Comparison of ENCODE assay signal across 8 mouse cellular contexts in the genomic region with DNA sequence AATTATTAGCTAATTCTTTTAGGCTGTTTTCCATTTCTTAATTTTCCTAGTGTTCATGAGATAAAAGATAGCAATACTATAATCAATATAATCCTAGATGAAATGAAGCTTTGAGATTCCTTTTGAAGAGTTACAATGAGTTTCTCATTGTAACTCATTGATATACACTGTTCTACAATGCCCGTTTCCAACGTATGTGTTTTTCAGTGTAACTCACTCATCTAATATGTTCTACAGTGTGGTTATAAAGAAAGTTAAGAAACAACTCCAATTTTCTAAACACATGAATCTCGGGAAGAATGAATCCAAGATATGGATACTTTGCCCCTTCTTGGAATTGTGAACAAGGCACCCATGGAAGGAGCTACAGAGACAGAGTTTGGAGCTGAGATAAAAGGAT. TPM values are rescaled to one million over a fixed set of nuclear protein-coding genes. Genes with fewer than 3 reads are reported as not detected.
DNase-seq lines count a peak whose midpoint lies in the region; ATAC-seq and TF ChIP-seq lines count a peak whose summit lies in the region.

No protein-coding gene starts in this region.

- H3K27ac ChIP-seq in ES-E14 (ENCODE audit: insufficient read depth, low read depth, low read length, poor library complexity, severe bottlenecking) = no peak overlapping the region
- no peak overlapping the region for H3K27ac ChIP-seq in layer of hippocampus, adult 2 months
- no peak overlapping the region for H3K27ac ChIP-seq in liver, postnatal 0 days (ENCODE audit: low read depth)
- no peak overlapping the region for H3K27ac ChIP-seq in neural tube, embryonic 14.5 days (ENCODE audit: low read depth, low read length)

- H3K4me3 ChIP-seq in ES-E14 (ENCODE audit: insufficient read depth in 1 of 2, low read depth in 1 of 2, low read length in 2 of 2, poor library complexity in 1 of 2, severe bottlenecking in 1 of 2) = no peak overlapping the region
- no peak overlapping the region for H3K4me3 ChIP-seq in layer of hippocampus, adult 2 months
- H3K4me3 ChIP-seq in liver, postnatal 0 days (ENCODE audit: low read depth, low read length) = no peak overlapping the region
- no peak overlapping the region for H3K4me3 ChIP-seq in neural tube, embryonic 14.5 days (ENCODE audit: low read depth, low read length)

- H3K4me1 ChIP-seq in ES-E14 (ENCODE audit: control insufficient read depth in 2 of 2, insufficient read depth in 2 of 2, low read length in 2 of 2, poor library complexity in 1 of 2) = no peaks in the 10 kb centered on the region
- no peaks in the 10 kb centered on the region for H3K4me1 ChIP-seq in liver, postnatal 0 days (ENCODE audit: insufficient read depth)
- no peaks in the 10 kb centered on the region for H3K4me1 ChIP-seq in neural tube, embryonic 14.5 days (ENCODE audit: control insufficient read depth, insufficient read depth, low read length)

- peak; percentile 100 for DNase-seq in ES-E14 (ENCODE audit: low read depth, low spot score)
- peak; percentile 100 for DNase-seq in cerebellum, postnatal 10 days
- DNase-seq in frontal cortex, postnatal 10 days (ENCODE audit: low spot score in 2 of 2) = peak; percentile 98 to 99
- DNase-seq in layer of hippocampus, adult 2 months (ENCODE audit: low spot score in 2 of 2) = peak; percentile 100
- peak; percentile 99 for DNase-seq in liver, postnatal 0 days
- peak; percentile 100 for DNase-seq in testis, postnatal 14 days (ENCODE audit: low spot score)

- no peak overlapping the region for H3K9ac ChIP-seq in ES-E14 (ENCODE audit: insufficient read depth, low read depth, low read length, poor library complexity, severe bottlenecking)
- no peak overlapping the region for H3K9ac ChIP-seq in liver, postnatal 0 days (replicated peaks)
- H3K9ac ChIP-seq in neural tube, embryonic 14.5 days (replicated peaks; ENCODE audit: low read depth, low read length) = no peak overlapping the region

- no peak overlapping the region for H3K4me2 ChIP-seq in liver, postnatal 0 days (ENCODE audit: low read depth, low read length)
- H3K4me2 ChIP-seq in neural tube, embryonic 14.5 days (ENCODE audit: low read depth, low read length) = no peak overlapping the region

- no peaks in the 10 kb centered on the region for H3K9me3 ChIP-seq in ES-E14 (ENCODE audit: control insufficient read depth, insufficient read depth, low read depth, low read length)
- H3K9me3 ChIP-seq in liver, postnatal 0 days (ENCODE audit: low read length) = no peaks in the 10 kb centered on the region
- no peaks in the 10 kb centered on the region for H3K9me3 ChIP-seq in neural tube, embryonic 14.5 days (ENCODE audit: control insufficient read depth, low read length)

- peak; percentile 100 for ATAC-seq in hematopoietic stem cell, adult 5-6 weeks (replicated peaks in 1 of 2; ENCODE audit: insufficient read depth in 1 of 2, low FRiP score in 2 of 2, low TSS enrichment in 1 of 2, low read depth in 1 of 2, poor library complexity in 2 of 2, severe bottlenecking in 2 of 2)
- peak; percentile 100 for ATAC-seq in liver, postnatal 0 days
- ATAC-seq in neural tube, embryonic 14.5 days (ENCODE audit: low read depth) = peak; percentile 100

- H3K27me3 ChIP-seq in liver, postnatal 0 days (ENCODE audit: insufficient read depth, low read length) = no peaks in the 10 kb centered on the region
- no peaks in the 10 kb centered on the region for H3K27me3 ChIP-seq in neural tube, embryonic 14.5 days (ENCODE audit: control insufficient read depth, insufficient read depth, low read length)

- TF ChIP-seq CTCF in layer of hippocampus, adult 2 months (conservative IDR thresholded peaks at IDR 0.05) = no peak
- TF ChIP-seq CTCF in liver, postnatal 0 days (IDR thresholded peaks at IDR 0.05; ENCODE audit: low read depth) = no peak

- no peak for TF ChIP-seq EP300 in liver, postnatal 0 days (IDR thresholded peaks at IDR 0.05; ENCODE audit: low read depth)

- in situ Hi-C loops in ES-E14 (cut with MboI; ENCODE audit: low sequenced_read_pairs in 2 of 2, unreplicated experiment in 2 of 2) = no loop called here

- no peaks in the 10 kb centered on the region for H3K36me3 ChIP-seq in ES-E14 (ENCODE audit: control insufficient read depth, insufficient read depth, low read length, poor library complexity, severe bottlenecking)
- H3K36me3 ChIP-seq in liver, postnatal 0 days (replicated peaks; ENCODE audit: insufficient read depth, low read length) = no peaks in the 10 kb centered on the region
- H3K36me3 ChIP-seq in neural tube, embryonic 14.5 days (ENCODE audit: control insufficient read depth, insufficient read depth, low read length) = no peaks in the 10 kb centered on the region

- WGBS in liver, postnatal 0 days (ENCODE audit: insufficient replicate concordance) = 55% methylated on average over 3 of the region's 3 CpGs
- 74% methylated on average over 3 of the region's 3 CpGs for WGBS in neural tube, embryonic 14.5 days

TF ChIP-seq in ES-E14, 5 proteins besides CTCF, POLR2A, EP300 and RAD21:
- TF ChIP-seq CHD2 (IDR thresholded peaks at IDR 0.05; ENCODE audit: low read depth, low read length) (no peak), HCFC1 (IDR thresholded peaks at IDR 0.05; ENCODE audit: borderline replicate concordance, insufficient read depth, low read length) (no peak), ZNF384 (IDR thresholded peaks at IDR 0.05; ENCODE audit: low read depth, low read length) (no peak), ZC3H11A (IDR thresholded peaks at IDR 0.05; ENCODE audit: borderline replicate concordance, low read depth, low read length) (no peak), MAFK (IDR thresholded peaks at IDR 0.05; ENCODE audit: insufficient read depth, low read depth, low read length) (no peak)

RNA-seq across cellular contexts. Expression of a gene that starts 35.5 kb away (rescaled TPM):
- 2.2 TPM in 2 replicates for total RNA-seq in ES-E14 (2012; rRNA removed)
- total RNA-seq in hematopoietic stem cell, adult 5-6 weeks (2017) = 1.4 TPM in 1 of 2 replicates, not detected in the other
- total RNA-seq in layer of hippocampus, adult 2 months (2021) = 100 to 1,000 TPM; 132 to 138 TPM
- 0.04 and 0.06 TPM in 2 replicates for polyA plus RNA-seq in liver, postnatal 0 days (2015; fragmentation: Nextera tagmentation; extraction: Ambion mirVana)
- polyA plus RNA-seq in neural tube, embryonic 14.5 days (2014; fragmentation: Nextera tagmentation; extraction: Ambion mirVana) = 246 and 300 TPM in 2 replicates

Comparison
In these comparisons a context has a peak if more than half of its experiments do, and no peak if none do; other contexts are left out.
1. RNA of a gene that starts 35.5 kb away (total RNA-seq): 132 to 138 TPM in layer of hippocampus, adult 2 months; 2.2 TPM in ES-E14 and 1.4 TPM in hematopoietic stem cell, adult 5-6 weeks; every median in the first group is over 10 times any median in the second.
2. Peak in every context shown above with its lines, with median percentiles within 50 percentile points of each other: DNase-seq and ATAC-seq.